Mouse (Mus musculus) thymus, adult 2 months (tissue): Measurements from ENCODE around the gene Aldh2. TPM values are rescaled to one million over a fixed set of nuclear protein-coding genes. Genes with fewer than 3 reads are reported as not detected.

Experiments used
- DNase-seq: peaks from one replicate; pipeline ENCODE4 v3.0.0; 2021
- H3K27ac ChIP-seq: fragments of 200-500 bp; 2 replicates; pipeline ENCODE4 v1.5.1; 2012; ENCODE audit warnings: low read length, control low read depth; ENCODE audit not compliant: control insufficient read depth, insufficient read depth
- H3K27me3 ChIP-seq: fragments of 200-500 bp; 2 replicates; pipeline ENCODE4 v1.6.1; 2012; ENCODE audit warnings: mild to moderate bottlenecking, low read length, moderate library complexity, mixed read lengths; ENCODE audit not compliant: control insufficient read depth, insufficient read depth
- H3K36me3 ChIP-seq: fragments of 200-500 bp; 2 replicates; pipeline ENCODE4 v1.6.1; 2012; ENCODE audit warnings: mild to moderate bottlenecking, low read length, moderate library complexity; ENCODE audit not compliant: control insufficient read depth, insufficient read depth
- H3K4me1 ChIP-seq: fragments of 200-500 bp; replicated peaks from 2 replicates; pipeline ENCODE4 v1.6.1; 2012; ENCODE audit warnings: low read length; ENCODE audit not compliant: control insufficient read depth, insufficient read depth
- H3K4me3 ChIP-seq: fragments of 200-500 bp; 2 replicates; pipeline ENCODE4 v1.5.1; 2012; ENCODE audit warnings: mild to moderate bottlenecking, low read length, control low read depth, moderate library complexity; ENCODE audit not compliant: control insufficient read depth, insufficient read depth
- CTCF ChIP-seq: fragments of 200-500 bp; IDR thresholded peaks from 2 replicates; pipeline ENCODE4 v1.5.1; 2012; ENCODE audit warnings: mild to moderate bottlenecking, control low read depth, low read length, moderate library complexity, borderline replicate concordance; ENCODE audit not compliant: control insufficient read depth, poor library complexity, insufficient read depth; ENCODE audit errors: extremely low read depth
- POLR2A ChIP-seq: fragments of 200-500 bp; IDR thresholded peaks from 2 replicates; pipeline ENCODE4 v1.6.1; 2012; ENCODE audit warnings: mild to moderate bottlenecking, low read length, control low read depth, moderate library complexity; ENCODE audit not compliant: control insufficient read depth, poor library complexity, insufficient read depth; ENCODE audit errors: extremely low read depth
- WGBS: fragments of 180-500 bp; shearing (Covaris S2); methylation state at CpG from one replicate; pipeline ENCODE4 v1.1.7; 2018; 5-methylcytosine and 5-hydroxymethylcytosine counted together
- polyA plus RNA-seq: library from polyadenylated mRNA; depleted of rRNA; stranded (reverse); fragments of >200 nt; gene quantifications from 2 replicates; pipeline ENCODE4 v1.2.3, GENCODE M21; 2012

Gene Aldh2
- polyA plus RNA-seq, 1 experiment: 203 TPM

DNA sequence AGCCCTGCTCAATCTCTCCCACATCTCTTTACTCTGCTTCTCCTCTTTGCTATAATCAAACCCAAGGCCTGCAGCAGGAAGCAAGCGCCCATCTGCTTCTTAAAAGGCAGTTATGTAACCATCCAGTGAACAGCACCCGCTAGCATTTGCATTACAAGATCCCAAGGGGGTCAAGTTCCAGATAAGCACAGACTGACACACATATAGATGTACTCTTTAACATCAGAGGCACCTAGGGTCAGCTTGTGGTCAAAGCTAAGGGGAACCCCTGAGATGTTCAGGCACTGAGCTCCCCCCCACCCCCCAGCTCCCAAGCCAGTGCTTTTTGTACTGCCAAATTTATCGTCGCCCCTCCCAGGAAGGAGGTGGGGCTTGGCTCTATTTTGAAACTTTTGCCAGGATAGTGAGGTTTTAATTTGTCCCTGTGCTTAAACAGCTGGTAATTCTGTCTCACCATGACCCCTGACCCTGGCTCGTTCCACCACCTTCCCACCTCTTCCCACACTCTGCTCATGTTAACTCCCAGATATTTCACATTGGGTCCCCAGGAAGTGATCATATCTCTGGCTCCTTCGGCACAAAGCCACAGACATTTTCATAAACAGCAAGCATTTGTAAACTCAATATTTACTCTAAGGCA, 7.1 kb downstream of the Aldh2 start:
- DNase-seq: peak; percentile 21
- H3K27me3 ChIP-seq: no peaks in the 10 kb centered on the region
- 7% methylated on average over 6 of the region's 6 CpGs for whole genome bisulfite sequencing
- TF ChIP-seq POLR2A: no peak
- TF ChIP-seq CTCF: no peak
- peak overlapping the region; percentile 17 for H3K4me3 ChIP-seq
- H3K27ac ChIP-seq: peak overlapping the region; percentile 73; the same call in 1 of the 2 replicates
- no peaks in the 10 kb centered on the region for H3K36me3 ChIP-seq
- H3K4me1 ChIP-seq: peaks cover 25% of the 10 kb centered on the region

DNA sequence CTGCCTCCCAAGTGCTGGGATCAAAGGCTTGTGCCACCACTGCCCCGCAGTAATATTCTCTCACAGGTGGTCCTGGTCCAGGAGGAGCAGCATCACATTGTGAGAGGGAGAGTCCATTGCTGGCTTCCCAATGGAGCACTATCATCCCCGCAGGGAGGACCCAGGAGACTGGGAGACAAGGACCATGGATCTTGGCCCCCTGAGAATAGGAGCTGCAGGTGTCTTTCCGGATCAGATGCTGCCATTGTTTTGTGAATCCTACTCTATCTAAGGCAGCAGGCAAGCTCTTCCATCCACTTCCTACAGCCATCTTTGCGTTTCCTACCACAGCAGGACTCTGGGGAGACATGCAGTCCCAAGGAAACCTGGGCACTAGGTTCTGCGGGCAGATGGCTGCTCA, 7.9 kb downstream of the Aldh2 start:
- no peak for DNase-seq
- no peaks in the 10 kb centered on the region for H3K36me3 ChIP-seq

DNA sequence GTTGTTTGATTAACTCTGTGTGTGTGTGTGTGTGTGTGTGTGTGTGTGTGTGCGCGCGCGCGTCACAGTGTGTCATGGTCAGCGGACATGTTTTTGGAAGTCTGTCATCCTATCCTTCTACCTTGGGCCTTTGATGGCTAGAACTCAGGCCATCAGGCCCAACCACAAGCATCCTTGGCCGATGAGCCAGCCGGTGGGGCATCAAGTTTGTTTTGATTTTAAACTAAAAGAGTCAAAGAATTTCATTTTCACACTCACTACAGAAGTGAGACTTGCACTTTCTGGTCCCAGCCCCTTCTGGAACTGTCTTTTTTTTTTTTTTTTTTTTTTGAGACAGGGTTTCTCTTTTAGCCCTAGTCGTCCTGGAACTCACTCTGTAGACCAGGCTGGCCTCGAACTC, 8.6 kb downstream of the Aldh2 start:
- H3K36me3 ChIP-seq: no peaks in the 10 kb centered on the region
- TF ChIP-seq POLR2A (no peak), CTCF (no peak)
- H3K27me3 ChIP-seq: no peaks in the 10 kb centered on the region
- DNase-seq: no peak
- H3K27ac ChIP-seq: no peak overlapping the region
- H3K4me3 ChIP-seq: no peak overlapping the region
- WGBS: 91% methylated on average over 10 of the region's 10 CpGs
- peaks cover 25% of the 10 kb centered on the region for H3K4me1 ChIP-seq

More for the DNA sequence above, 7.9 kb downstream of the Aldh2 start:
- TF ChIP-seq POLR2A (no peak), CTCF (no peak)
- no peaks in the 10 kb centered on the region for H3K27me3 ChIP-seq
- H3K27ac ChIP-seq: peak overlapping the region; percentile 73; the same call in 1 of the 2 replicates
- H3K4me1 ChIP-seq: peaks cover 25% of the 10 kb centered on the region
- no peak overlapping the region for H3K4me3 ChIP-seq
- 94% methylated on average over 5 of the region's 5 CpGs for WGBS

- DNase-seq: peak; percentile 21
- no peaks in the 10 kb centered on the region for H3K27me3 ChIP-seq
- H3K36me3 ChIP-seq: no peaks in the 10 kb centered on the region
- H3K27ac ChIP-seq: no peak overlapping the region
- 44% methylated on average over 12 of the region's 12 CpGs for WGBS
- no peak overlapping the region for H3K4me3 ChIP-seq
- TF ChIP-seq CTCF (0 out of 2 replicates have a peak, but pooled peaks have one; percentile 28), POLR2A (no peak)
- H3K4me1 ChIP-seq: peaks cover 25% of the 10 kb centered on the region
These were observed 9.7 kb downstream of the Aldh2 start for GRCm38 (mm10) chr5:121583765-121584501.

- no peak for DNase-seq
- H3K27me3 ChIP-seq: no peaks in the 10 kb centered on the region
- no peak for TF ChIP-seq POLR2A
- no peak for TF ChIP-seq CTCF
- peaks cover 21% of the 10 kb centered on the region for H3K4me1 ChIP-seq
- H3K27ac ChIP-seq: no peak overlapping the region
- H3K36me3 ChIP-seq: no peaks in the 10 kb centered on the region
- WGBS: 92% methylated on average over 8 of the region's 8 CpGs
- no peak overlapping the region for H3K4me3 ChIP-seq
These were observed 11.7 kb downstream of the Aldh2 start for GRCm38 (mm10) chr5:121581945-121582344.

- DNase-seq: no peak
- no peak overlapping the region for H3K27ac ChIP-seq
- no peaks in the 10 kb centered on the region for H3K27me3 ChIP-seq
- WGBS: 95% methylated on average over 11 of the region's 11 CpGs
- peaks cover 12% of the 10 kb centered on the region for H3K4me1 ChIP-seq
- TF ChIP-seq CTCF (no peak), POLR2A (no peak)
- H3K36me3 ChIP-seq: no peaks in the 10 kb centered on the region
- H3K4me3 ChIP-seq: no peak overlapping the region
These were observed 16.6 kb downstream of the Aldh2 start for GRCm38 (mm10) chr5:121576927-121577488.
